Mouse (Mus musculus): ENCODE data around the gene Atoh7. TPM values are rescaled to one million over a fixed set of nuclear protein-coding genes. Genes with fewer than 3 reads are reported as not detected.

Gene Atoh7
- polyA plus RNA-seq, 1 experiment = not detected

DNA sequence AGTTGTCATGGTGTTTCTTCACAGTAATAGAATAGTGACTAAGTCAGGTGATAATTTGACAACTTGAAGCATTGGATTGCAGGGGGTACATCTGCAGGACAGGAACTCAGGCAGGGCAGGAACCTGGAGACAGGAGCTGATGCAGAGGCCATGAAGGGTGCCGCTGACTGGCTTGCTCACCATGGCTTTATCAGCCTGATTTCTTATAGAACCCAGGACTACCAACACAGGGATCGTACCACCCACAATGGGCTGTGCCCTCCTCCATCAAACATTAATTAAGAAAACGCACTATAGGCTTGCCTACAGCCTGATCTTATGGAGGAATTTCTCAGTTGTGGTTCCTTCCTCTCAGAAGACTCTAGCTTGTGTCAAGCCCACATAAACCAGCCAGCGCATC, 33.9 kb downstream of the Atoh7 start:
- 83% methylated on average over 4 of the region's 4 CpGs for WGBS

DNA sequence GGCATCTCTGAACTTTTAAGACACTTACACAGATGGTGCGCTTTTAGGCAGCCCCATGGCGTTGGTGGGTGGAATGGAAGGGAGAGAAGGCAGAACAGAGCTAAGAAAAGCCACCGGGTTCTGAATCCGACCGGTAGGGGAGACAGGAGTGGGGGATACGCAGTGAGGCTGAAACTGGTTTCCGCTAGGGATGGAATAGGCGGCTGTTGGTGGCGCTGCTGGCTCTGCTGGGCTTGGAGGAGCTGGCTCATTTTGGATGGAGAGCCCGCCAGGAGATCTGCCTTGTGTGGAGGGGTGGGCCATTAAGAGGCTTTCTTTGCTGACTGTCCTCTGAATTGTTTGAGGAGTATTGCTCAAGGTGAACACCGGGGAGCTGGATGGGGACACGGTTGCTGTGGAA, 36.2 kb downstream of the Atoh7 start:
- TF ChIP-seq CTCF (IDR thresholded peaks at IDR 0.05; ENCODE audit: control insufficient read depth, insufficient read depth, low read length) (no peak), POLR2A (IDR thresholded peaks at IDR 0.05; ENCODE audit: borderline replicate concordance, control insufficient read depth, low read depth, low read length) (no peak)
- Histone ChIP-seq H3K4me3 (replicated peaks; ENCODE audit: control insufficient read depth, low read depth, low read length) (no peak overlapping the region), H3K27ac (ENCODE audit: control insufficient read depth, insufficient read depth, low read depth, low read length, poor library complexity) (no peak overlapping the region), H3K4me1 (ENCODE audit: control insufficient read depth, insufficient read depth, low read length) (no peaks in the 10 kb centered on the region)
- 69% methylated on average over 12 of the region's 12 CpGs for WGBS

More for the DNA sequence above, 33.9 kb downstream of the Atoh7 start:
- TF ChIP-seq CTCF (IDR thresholded peaks at IDR 0.05; ENCODE audit: control insufficient read depth, insufficient read depth, low read length) = no peak
- TF ChIP-seq POLR2A (IDR thresholded peaks at IDR 0.05; ENCODE audit: borderline replicate concordance, control insufficient read depth, low read depth, low read length) = no peak
- Histone ChIP-seq H3K4me3 (replicated peaks; ENCODE audit: control insufficient read depth, low read depth, low read length) (no peak overlapping the region), H3K27ac (ENCODE audit: control insufficient read depth, insufficient read depth, low read depth, low read length, poor library complexity) (no peak overlapping the region), H3K4me1 (ENCODE audit: control insufficient read depth, insufficient read depth, low read length) (no peaks in the 10 kb centered on the region)

DNA sequence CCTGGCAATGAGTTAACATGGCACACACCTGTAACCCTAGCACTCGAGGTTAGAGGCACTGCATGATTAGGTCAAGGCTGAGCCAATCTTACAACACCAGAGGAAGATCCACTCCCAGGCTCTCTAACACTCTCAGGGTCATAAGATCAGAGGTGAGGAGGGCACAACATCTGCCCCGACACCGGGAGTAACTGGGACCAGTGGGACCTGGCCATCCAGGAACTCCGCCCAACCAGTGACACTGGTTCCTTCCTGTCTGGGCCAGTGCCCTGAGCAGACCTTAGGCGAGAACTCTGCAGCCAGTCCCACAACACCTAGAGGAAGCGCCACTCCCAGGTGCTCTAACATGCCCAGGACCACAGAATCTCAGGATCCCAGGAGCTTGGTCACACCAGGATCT, 37.0 kb downstream of the Atoh7 start:
- 70% methylated on average over 6 of the region's 6 CpGs for WGBS
- Histone ChIP-seq H3K4me3 (replicated peaks; ENCODE audit: control insufficient read depth, low read depth, low read length) (no peak overlapping the region), H3K27ac (ENCODE audit: control insufficient read depth, insufficient read depth, low read depth, low read length, poor library complexity) (no peak overlapping the region), H3K4me1 (ENCODE audit: control insufficient read depth, insufficient read depth, low read length) (no peaks in the 10 kb centered on the region)
- TF ChIP-seq POLR2A (IDR thresholded peaks at IDR 0.05; ENCODE audit: borderline replicate concordance, control insufficient read depth, low read depth, low read length) (no peak), CTCF (IDR thresholded peaks at IDR 0.05; ENCODE audit: control insufficient read depth, insufficient read depth, low read length) (no peak)

DNA sequence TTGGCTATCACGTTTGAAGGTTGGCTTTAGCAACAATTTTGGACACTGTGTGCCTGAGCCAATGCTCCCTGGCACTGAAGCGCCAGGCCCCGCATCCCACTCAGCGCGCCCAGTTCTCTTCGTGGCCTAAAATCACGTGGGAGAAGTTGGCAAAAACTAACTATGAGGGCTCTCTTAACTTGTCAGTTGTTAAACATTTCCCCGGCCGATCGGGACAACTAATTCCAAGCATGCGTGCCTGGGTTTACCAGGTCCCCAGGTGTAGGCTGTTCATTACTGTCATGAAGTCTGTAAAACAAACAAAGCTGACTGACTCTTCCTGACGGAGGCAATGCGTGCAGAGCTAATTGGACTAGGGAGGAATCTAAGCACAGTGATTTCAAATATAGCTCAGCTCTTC, 43.2 kb downstream of the Atoh7 start:
- Histone ChIP-seq H3K4me3 (replicated peaks; ENCODE audit: control insufficient read depth, low read depth, low read length) (no peak overlapping the region), H3K4me1 (ENCODE audit: control insufficient read depth, insufficient read depth, low read length) (no peaks in the 10 kb centered on the region), H3K27ac (ENCODE audit: control insufficient read depth, insufficient read depth, low read depth, low read length, poor library complexity) (no peak overlapping the region)
- WGBS = 89% methylated on average over 13 of the region's 13 CpGs
- TF ChIP-seq CTCF (IDR thresholded peaks at IDR 0.05; ENCODE audit: control insufficient read depth, insufficient read depth, low read length) (no peak), POLR2A (IDR thresholded peaks at IDR 0.05; ENCODE audit: borderline replicate concordance, control insufficient read depth, low read depth, low read length) (no peak)

Other genes starting within 250 kb of the Atoh7 start
- 1.3 and 2.2 TPM in 2 replicates for gene Tet1, start 190.7 kb upstream of the Atoh7 start, polyA plus RNA-seq (2011; ENCODE audit: insufficient read depth, insufficient read length, low replicate concordance, missing spikeins)
- 5.6 and 7.3 TPM in 2 replicates for gene Slc25a16, start 179.0 kb upstream of the Atoh7 start, polyA plus RNA-seq (2011; ENCODE audit: insufficient read depth, insufficient read length, low replicate concordance, missing spikeins)
- gene Dna2, start 152.6 kb upstream of the Atoh7 start, polyA plus RNA-seq (2011; ENCODE audit: insufficient read depth, insufficient read length, low replicate concordance, missing spikeins) = 29.5 and 38.9 TPM in 2 replicates
- 7.0 and 7.1 TPM in 2 replicates for gene Rufy2, start 119.4 kb upstream of the Atoh7 start, polyA plus RNA-seq (2011; ENCODE audit: insufficient read depth, insufficient read length, low replicate concordance, missing spikeins)
- 73.5 and 89.4 TPM in 2 replicates for gene Hnrnph3, start 75.4 kb upstream of the Atoh7 start, polyA plus RNA-seq (2011; ENCODE audit: insufficient read depth, insufficient read length, low replicate concordance, missing spikeins)
- 0.82 TPM in 1 of 2 replicates, not detected in the other for gene Pbld2, start 75.3 kb upstream of the Atoh7 start, polyA plus RNA-seq (2011; ENCODE audit: insufficient read depth, insufficient read length, low replicate concordance, missing spikeins)
- 3.7 and 5.0 TPM in 2 replicates for gene Pbld1, start 39.5 kb upstream of the Atoh7 start, polyA plus RNA-seq (2011; ENCODE audit: insufficient read depth, insufficient read length, low replicate concordance, missing spikeins)
- 0.31 TPM in 1 of 2 replicates, not detected in the other for gene Mypn, start 104.3 kb downstream of the Atoh7 start, polyA plus RNA-seq (2011; ENCODE audit: insufficient read depth, insufficient read length, low replicate concordance, missing spikeins)
- 29.9 and 76.5 TPM in 2 replicates for gene Herc4, start 144.2 kb downstream of the Atoh7 start, polyA plus RNA-seq (2011; ENCODE audit: insufficient read depth, insufficient read length, low replicate concordance, missing spikeins)